In the genomic region with DNA sequence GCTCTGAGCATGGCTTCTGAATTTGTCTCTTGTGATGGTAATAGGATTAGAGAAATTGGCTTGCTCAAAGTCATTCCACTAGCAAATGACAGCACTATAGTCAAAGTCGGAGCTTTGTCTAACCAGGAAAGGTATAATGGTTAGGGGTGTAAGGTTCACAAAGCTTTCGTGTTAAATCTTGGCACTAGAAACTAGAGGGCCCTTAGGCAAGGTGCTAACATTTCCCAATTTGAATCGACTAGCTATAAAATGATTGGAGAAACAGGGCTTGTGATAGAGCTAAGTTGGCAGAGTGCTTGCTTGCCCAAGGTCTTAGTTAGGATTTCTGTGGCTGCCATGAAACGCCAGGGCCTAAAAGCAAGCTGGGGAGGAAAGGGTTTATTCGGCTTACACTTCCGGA, we compare ENCODE assay signal across 12 mouse cellular contexts. TPM values are rescaled to one million over a fixed set of nuclear protein-coding genes. Genes with fewer than 3 reads are reported as not detected.
A peak's percentile ranks its signal among the peaks of the same experiment; 100 is the strongest.
DNase-seq lines count a peak whose midpoint lies in the region; ATAC-seq and TF ChIP-seq lines count a peak whose summit lies in the region.
"Had no signal": no experiment of that assay in that cellular context is flagged by ENCODE, and none has a peak within 500 bp of the region (broad histone marks: within the 10 kb centered on the region; RNA-seq: fewer than 3 reads in every experiment).

No protein-coding gene starts in this region.

- H3K36me3 ChIP-seq in heart, adult 2 months (ENCODE audit: control insufficient read depth, insufficient read depth, low read length), result peaks cover 5% of the 10 kb centered on the region
- H3K36me3 ChIP-seq in kidney, embryonic 14.5 days (ENCODE audit: control insufficient read depth, insufficient read depth, low read length), result no peaks in the 10 kb centered on the region
- H3K36me3 ChIP-seq in lung, postnatal 0 days (ENCODE audit: insufficient read depth, low read length), result no peaks in the 10 kb centered on the region
- no peaks in the 10 kb centered on the region for H3K36me3 ChIP-seq in stomach, embryonic 16.5 days (ENCODE audit: control insufficient read depth, insufficient read depth, low read length)
- H3K36me3 ChIP-seq in midbrain, embryonic 14.5 days (ENCODE audit: control insufficient read depth, insufficient read depth, low read length), result no peaks in the 10 kb centered on the region
- H3K36me3 ChIP-seq: embryonic facial prominence, embryonic 12.5 days; midbrain, embryonic 10.5 days had no signal

- DNase-seq in heart, adult 2 months, result no peak
- DNase-seq in heart, adult 8-10 months (ENCODE audit: low spot score), result no peak
- no peak for DNase-seq in kidney, adult 18-20 months
- DNase-seq in lung, postnatal 0 days (ENCODE audit: low spot score), result no peak
- no peak for DNase-seq in lung, adult 2 months
- DNase-seq in midbrain, embryonic 14.5 days, result no peak
- DNase-seq: spleen, adult 18-20 months had no signal

- no peak overlapping the region for H3K4me3 ChIP-seq in heart, adult 2 months
- H3K4me3 ChIP-seq in kidney, embryonic 14.5 days (ENCODE audit: low read length), result no peak overlapping the region
- no peak overlapping the region for H3K4me3 ChIP-seq in lung, postnatal 0 days (ENCODE audit: low read depth, low read length)
- H3K4me3 ChIP-seq in lung, adult 2 months (replicated peaks; ENCODE audit: extremely low read depth, low read depth, low read length), result no peak overlapping the region
- H3K4me3 ChIP-seq in stomach, embryonic 16.5 days (replicated peaks; ENCODE audit: low read length), result no peak overlapping the region
- no peak overlapping the region for H3K4me3 ChIP-seq in midbrain, embryonic 14.5 days (replicated peaks; ENCODE audit: low read depth, low read length)
- H3K4me3 ChIP-seq: embryonic facial prominence, embryonic 12.5 days; midbrain, embryonic 10.5 days had no signal

- TF ChIP-seq CTCF in heart, adult 2 months (IDR thresholded peaks at IDR 0.05), result no peak
- TF ChIP-seq CTCF in lung, postnatal 0 days (IDR thresholded peaks at IDR 0.05), result no peak
- no peak for TF ChIP-seq CTCF in lung, adult 2 months (IDR thresholded peaks at IDR 0.05; ENCODE audit: insufficient read depth, low read length)

- no peak overlapping the region for H3K4me2 ChIP-seq in kidney, embryonic 14.5 days (replicated peaks; ENCODE audit: low read depth, low read length)
- H3K4me2 ChIP-seq in lung, postnatal 0 days (replicated peaks; ENCODE audit: low read depth, low read length), result no peak overlapping the region
- no peak overlapping the region for H3K4me2 ChIP-seq in stomach, embryonic 16.5 days (ENCODE audit: low read depth, low read length)
- no peak overlapping the region for H3K4me2 ChIP-seq in midbrain, embryonic 14.5 days (ENCODE audit: low read length)
- H3K4me2 ChIP-seq: embryonic facial prominence, embryonic 12.5 days had no signal

- WGBS in heart, adult 2 months, result 76% methylated on average over 6 of the region's 6 CpGs
- WGBS in kidney, embryonic 14.5 days, result 61% methylated on average over 6 of the region's 6 CpGs
- WGBS in lung, postnatal 0 days, result 70% methylated on average over 6 of the region's 6 CpGs
- WGBS in lung, adult 2 months, result 68% methylated on average over 6 of the region's 6 CpGs
- WGBS in stomach, embryonic 16.5 days, result 79% methylated on average over 6 of the region's 6 CpGs
- WGBS in midbrain, embryonic 14.5 days, result 72% methylated on average over 6 of the region's 6 CpGs

- no peak for ATAC-seq in kidney, embryonic 14.5 days (ENCODE audit: low FRiP score, low TSS enrichment)
- no peak for ATAC-seq in lung, postnatal 0 days
- ATAC-seq in stomach, embryonic 16.5 days (ENCODE audit: insufficient read depth, low FRiP score), result no peak
- ATAC-seq in midbrain, embryonic 14.5 days (ENCODE audit: low FRiP score, low TSS enrichment), result no peak

- TF ChIP-seq POLR2A in heart, adult 2 months (IDR thresholded peaks at IDR 0.05; ENCODE audit: insufficient read depth, low read depth, low read length), result no peak
- TF ChIP-seq POLR2A in lung, adult 2 months (IDR thresholded peaks at IDR 0.05; ENCODE audit: borderline replicate concordance, extremely low read depth, low read depth, low read length), result no peak

- H3K9me3 ChIP-seq in kidney, embryonic 14.5 days (ENCODE audit: control insufficient read depth, low read length), result no peaks in the 10 kb centered on the region
- no peaks in the 10 kb centered on the region for H3K9me3 ChIP-seq in lung, postnatal 0 days (ENCODE audit: low read length)
- no peaks in the 10 kb centered on the region for H3K9me3 ChIP-seq in stomach, embryonic 16.5 days (replicated peaks; ENCODE audit: control insufficient read depth, low read length)
- no peaks in the 10 kb centered on the region for H3K9me3 ChIP-seq in midbrain, embryonic 14.5 days (ENCODE audit: control insufficient read depth, low read length)
- H3K9me3 ChIP-seq: embryonic facial prominence, embryonic 12.5 days; midbrain, embryonic 10.5 days had no signal

- no peaks in the 10 kb centered on the region for H3K27me3 ChIP-seq in heart, adult 2 months (ENCODE audit: control insufficient read depth, insufficient read depth, low read length)
- H3K27me3 ChIP-seq in kidney, embryonic 14.5 days (ENCODE audit: control insufficient read depth, insufficient read depth, low read length), result no peaks in the 10 kb centered on the region
- no peaks in the 10 kb centered on the region for H3K27me3 ChIP-seq in lung, postnatal 0 days (replicated peaks; ENCODE audit: insufficient read depth, low read length)
- H3K27me3 ChIP-seq in stomach, embryonic 16.5 days (ENCODE audit: control insufficient read depth, insufficient read depth, low read length), result no peaks in the 10 kb centered on the region
- no peaks in the 10 kb centered on the region for H3K27me3 ChIP-seq in midbrain, embryonic 14.5 days (ENCODE audit: control insufficient read depth, insufficient read depth, low read length)
- H3K27me3 ChIP-seq: embryonic facial prominence, embryonic 12.5 days had no signal

- H3K79me2 ChIP-seq in heart, adult 2 months (replicated peaks; ENCODE audit: control insufficient read depth, insufficient read depth, low read length), result no peaks in the 10 kb centered on the region

- no peak for TF ChIP-seq EP300 in heart, adult 2 months (IDR thresholded peaks at IDR 0.05; ENCODE audit: insufficient read depth, low read depth, low read length)
- TF ChIP-seq EP300 in lung, postnatal 0 days (IDR thresholded peaks at IDR 0.05), result no peak

- intact Hi-C loops in heart, adult 2 months (cut with DNase I), result no loop called here

- peaks cover 5% of the 10 kb centered on the region for H3K4me1 ChIP-seq in heart, adult 2 months (ENCODE audit: control insufficient read depth, insufficient read depth, low read length)
- H3K4me1 ChIP-seq in kidney, embryonic 14.5 days (ENCODE audit: control insufficient read depth, insufficient read depth, low read length), result peaks cover 36% of the 10 kb centered on the region
- peaks cover 6% of the 10 kb centered on the region; the same call in 1 of the 2 replicates for H3K4me1 ChIP-seq in lung, postnatal 0 days (ENCODE audit: insufficient read depth, low read depth, low read length)
- peaks cover 9% of the 10 kb centered on the region for H3K4me1 ChIP-seq in lung, adult 2 months (ENCODE audit: control insufficient read depth, insufficient read depth, low read length)
- peaks cover 17% of the 10 kb centered on the region for H3K4me1 ChIP-seq in stomach, embryonic 16.5 days (ENCODE audit: control insufficient read depth, insufficient read depth, low read length)
- no peaks in the 10 kb centered on the region for H3K4me1 ChIP-seq in midbrain, embryonic 14.5 days (ENCODE audit: control insufficient read depth, insufficient read depth, low read length)

- peak overlapping the region; percentile 77 for H3K27ac ChIP-seq in heart, adult 2 months
- H3K27ac ChIP-seq in kidney, embryonic 14.5 days (ENCODE audit: low read depth, low read length), result peak overlapping the region; percentile 86
- peak overlapping the region; percentile 20 for H3K27ac ChIP-seq in lung, postnatal 0 days (ENCODE audit: low read length)
- H3K27ac ChIP-seq in stomach, embryonic 16.5 days (ENCODE audit: low read length), result peak overlapping the region; percentile 55; the same call in 1 of the 2 replicates
- no peak overlapping the region for H3K27ac ChIP-seq in midbrain, embryonic 14.5 days (replicated peaks; ENCODE audit: low read depth, low read length)
- H3K27ac ChIP-seq: embryonic facial prominence, embryonic 12.5 days; midbrain, embryonic 10.5 days had no signal

- no peak overlapping the region for H3K9ac ChIP-seq in heart, adult 2 months (ENCODE audit: low read depth, low read length)
- H3K9ac ChIP-seq in kidney, embryonic 14.5 days (ENCODE audit: low read depth, low read length), result no peak overlapping the region
- H3K9ac ChIP-seq in lung, postnatal 0 days (replicated peaks; ENCODE audit: low read depth), result no peak overlapping the region
- no peak overlapping the region for H3K9ac ChIP-seq in stomach, embryonic 16.5 days (ENCODE audit: low read length)
- no peak overlapping the region for H3K9ac ChIP-seq in midbrain, embryonic 14.5 days (replicated peaks; ENCODE audit: low read length)
- H3K9ac ChIP-seq: embryonic facial prominence, embryonic 12.5 days; liver, postnatal 0 days had no signal

RNA-seq across cellular contexts. Expression of gene Cyb5b, which starts 20.4 kb away (rescaled TPM):
- total RNA-seq in heart, adult 2 months (2021), result 10 to 100 TPM; 38.8 to 41.1 TPM
- polyA plus RNA-seq in heart, adult 2 months (2012; rRNA removed), result 33.2 and 50.8 TPM in 2 replicates
- 10 to 100 TPM; 36.0 to 46.3 (median 40.0) TPM for total RNA-seq in heart, adult 8-10 months (2022)
- polyA plus RNA-seq in kidney, embryonic 14.5 days (2014; fragmentation: Nextera tagmentation; extraction: Ambion mirVana), result 67.0 and 152 TPM in 2 replicates
- 58.4 and 63.1 TPM in 2 replicates for polyA plus RNA-seq in lung, postnatal 0 days (2015; fragmentation: Nextera tagmentation; extraction: Ambion mirVana)
- polyA plus RNA-seq in lung, adult 2 months (2012; rRNA removed), result 68.7 and 97.9 TPM in 2 replicates
- 104 and 106 TPM in 2 replicates for polyA plus RNA-seq in stomach, embryonic 16.5 days (2015; fragmentation: Nextera tagmentation; extraction: Ambion mirVana)
- polyA plus RNA-seq in midbrain, embryonic 14.5 days (2014; fragmentation: Nextera tagmentation; extraction: Ambion mirVana), result 82.0 and 136 TPM in 2 replicates

RNA-seq across cellular contexts. Expression of gene Terf2, which starts 33.7 kb away (rescaled TPM):
- 10 to 100 TPM; 11.1 to 11.2 TPM for total RNA-seq in heart, adult 2 months (2021)
- 6.0 and 8.9 TPM in 2 replicates for polyA plus RNA-seq in heart, adult 2 months (2012; rRNA removed)
- 10 to 100 TPM; 13.2 to 14.1 (median 13.4) TPM for total RNA-seq in heart, adult 8-10 months (2022)
- 15.8 and 19.2 TPM in 2 replicates for polyA plus RNA-seq in kidney, embryonic 14.5 days (2014; fragmentation: Nextera tagmentation; extraction: Ambion mirVana)
- polyA plus RNA-seq in lung, postnatal 0 days (2015; fragmentation: Nextera tagmentation; extraction: Ambion mirVana), result 13.1 and 13.2 TPM in 2 replicates
- 9.5 and 13.5 TPM in 2 replicates for polyA plus RNA-seq in lung, adult 2 months (2012; rRNA removed)
- 13.1 and 14.0 TPM in 2 replicates for polyA plus RNA-seq in stomach, embryonic 16.5 days (2015; fragmentation: Nextera tagmentation; extraction: Ambion mirVana)
- polyA plus RNA-seq in midbrain, embryonic 14.5 days (2014; fragmentation: Nextera tagmentation; extraction: Ambion mirVana), result 23.3 and 27.6 TPM in 2 replicates
